Mouse (Mus musculus) gastrocnemius, adult 18-20 months (tissue): ENCODE results near the gene Mgat5. TPM values are rescaled to one million over a fixed set of nuclear protein-coding genes. Genes with fewer than 3 reads are reported as not detected.

ENCODE experiments used
- DNase-seq: peaks from one replicate; pipeline ENCODE4 v3.0.0; 2021; ENCODE audit warnings: low spot score
- total RNA-seq, 2 experiments: library from RNA; stranded (reverse); gene quantifications; 2 replicates each; pipeline ENCODE4 v1.2.3; 2021

Mgat5 gene
- total RNA-seq, 2 experiments from 2014 or later: 0.78 to 1.4 TPM

DNA sequence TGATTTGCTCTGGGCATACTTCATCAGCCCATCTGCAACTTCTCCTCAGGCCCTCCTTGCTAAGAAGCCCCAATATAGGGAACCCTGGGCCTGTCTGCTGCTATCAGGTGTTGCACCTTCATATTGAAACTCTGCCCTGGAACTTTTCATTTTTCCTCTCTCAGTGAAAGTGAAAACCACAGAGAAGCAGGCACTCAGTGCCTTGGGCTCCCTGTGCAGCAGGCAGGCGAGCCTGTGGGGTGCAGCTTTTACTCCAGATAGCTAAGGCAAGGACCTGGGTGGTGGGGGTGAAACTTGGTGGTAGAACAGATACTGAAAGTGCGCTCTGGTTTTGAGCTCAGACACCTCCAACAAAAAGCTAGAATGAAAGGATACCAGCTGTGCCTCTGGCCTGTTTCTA is 100.8 kb downstream of the Mgat5 start:
- DNase-seq: no peak

DNA sequence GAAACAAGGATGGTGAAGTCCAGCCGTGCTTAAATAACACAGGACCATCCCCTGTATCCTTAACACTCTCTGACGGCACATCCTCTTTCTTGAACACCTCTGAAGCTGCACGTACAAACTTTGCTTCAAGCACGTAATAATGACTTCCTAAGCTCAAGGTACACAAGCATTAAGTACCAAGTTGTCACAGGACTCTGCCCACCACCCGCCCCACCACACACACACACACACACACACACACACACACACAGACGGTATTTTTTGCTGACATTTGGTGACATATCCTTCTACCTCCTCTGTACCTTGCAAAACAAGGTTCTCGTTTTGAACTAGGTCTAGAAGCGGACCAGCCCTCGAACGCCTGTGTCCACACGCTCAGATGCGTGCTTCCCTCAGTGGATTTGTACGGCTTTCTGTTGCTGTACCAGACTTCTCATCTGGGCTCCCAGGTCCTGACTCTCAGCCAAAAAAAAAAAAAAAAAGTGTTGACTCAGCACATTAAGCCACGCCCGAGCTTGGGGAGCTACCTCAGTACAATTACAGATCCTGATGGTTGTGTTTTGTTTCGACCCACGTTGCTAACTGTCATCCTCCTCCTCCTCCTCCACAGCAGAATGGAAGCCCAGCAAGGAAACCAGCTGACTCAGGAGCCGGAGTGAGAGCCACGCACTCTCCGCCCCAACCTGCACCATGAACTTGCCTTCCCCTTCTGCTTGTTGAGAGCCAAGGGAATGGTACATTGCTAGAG is 101.4 kb downstream of the Mgat5 start:
- DNase-seq: no peak

DNA sequence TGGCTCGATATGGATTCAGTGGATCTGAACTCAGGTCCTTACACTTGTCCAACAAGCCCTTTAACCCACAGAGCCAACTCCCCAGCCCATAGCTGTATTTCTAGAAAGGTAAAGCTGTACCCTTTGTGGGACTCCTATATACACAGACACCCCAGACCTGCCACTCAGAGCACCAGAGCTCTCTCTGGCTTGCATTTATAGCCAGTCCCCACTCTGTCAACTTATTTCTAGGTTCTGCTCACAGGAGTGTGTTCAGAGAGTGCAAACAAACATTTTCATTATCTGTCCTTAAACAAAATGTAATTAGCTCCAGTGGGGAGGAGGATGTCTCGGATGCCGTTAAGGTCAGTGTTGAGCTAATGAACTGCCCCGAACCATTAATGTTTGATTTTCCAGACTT is 102.5 kb downstream of the Mgat5 start:
- DNase-seq: no peak

DNA sequence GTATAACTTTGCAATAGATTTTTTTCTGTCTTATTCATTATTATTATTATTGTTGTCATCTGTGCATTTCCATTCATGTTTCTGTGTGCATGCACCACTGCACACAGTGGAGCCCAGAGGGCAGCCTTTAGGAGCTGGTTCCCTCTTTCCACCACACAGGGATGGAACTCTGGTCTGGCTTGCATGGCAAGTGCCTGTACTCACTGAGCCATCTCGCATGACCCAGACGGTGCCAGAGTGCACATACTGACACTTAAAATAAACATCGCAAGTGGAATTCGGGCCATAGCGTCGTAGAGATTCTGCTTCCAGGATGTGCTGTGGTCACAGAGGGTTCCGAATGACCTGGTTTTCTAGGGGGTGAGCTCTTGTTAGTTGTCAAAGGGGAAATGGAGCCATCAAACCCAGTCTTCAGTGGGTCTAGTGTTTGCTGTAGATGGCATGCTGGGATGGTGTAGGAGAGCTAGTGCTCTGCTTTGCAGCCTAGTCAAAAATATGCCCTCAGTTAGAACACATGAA is 103.5 kb downstream of the Mgat5 start:
- DNase-seq: peak; percentile 43

DNA sequence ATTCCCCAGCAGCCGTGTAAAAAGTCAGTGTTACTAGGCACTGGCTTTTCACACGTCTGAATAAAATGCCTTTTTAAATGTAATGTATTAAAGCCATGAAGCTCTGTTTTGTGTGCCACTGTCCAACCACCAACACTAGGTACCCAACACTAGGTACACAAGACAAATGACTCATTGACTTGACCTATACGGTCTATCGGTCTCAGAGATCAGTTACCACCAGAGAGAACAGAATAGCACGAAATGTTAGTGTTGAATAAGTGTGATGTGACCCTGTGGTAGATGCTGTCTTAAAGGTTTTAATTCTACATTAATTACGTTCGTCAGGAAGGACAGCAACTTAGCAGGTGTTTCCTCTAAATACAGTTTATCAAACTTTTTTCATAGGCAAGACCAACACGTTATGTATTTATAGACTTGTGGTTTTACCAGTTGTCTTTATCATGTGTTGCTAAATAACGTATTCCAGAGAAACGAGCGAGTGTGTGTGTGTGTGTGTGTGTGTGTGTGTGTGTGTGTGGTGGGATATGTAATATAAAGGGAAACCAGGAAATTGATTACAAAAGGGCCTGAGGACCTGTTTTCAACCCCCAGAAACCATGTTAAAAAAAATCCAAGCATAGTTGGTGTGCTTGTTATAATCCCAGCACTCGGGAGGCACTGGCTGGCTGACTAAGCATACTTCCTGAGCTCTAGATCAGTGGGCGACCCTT is 104.3 kb downstream of the Mgat5 start:
- DNase-seq: no peak

DNA sequence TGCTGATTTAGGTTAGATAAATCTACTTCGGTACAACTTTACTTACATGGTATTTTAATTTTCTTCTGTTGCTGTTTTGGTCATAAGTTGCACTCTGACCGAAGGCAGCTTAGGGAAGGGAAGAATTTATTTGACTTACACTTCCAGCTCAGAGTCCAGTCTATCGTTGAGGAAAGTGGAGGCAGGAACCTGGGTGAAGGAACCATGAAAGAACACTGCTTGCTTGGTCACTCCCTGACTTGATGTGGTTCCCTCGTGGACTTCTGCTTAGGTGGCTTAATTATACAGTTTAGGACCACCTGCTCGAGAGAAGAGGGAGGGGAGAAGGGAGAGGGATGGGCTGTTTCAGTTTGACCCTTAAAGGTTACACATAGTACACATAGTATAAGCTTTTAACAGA is 105.2 kb downstream of the Mgat5 start:
- no peak for DNase-seq

DNA sequence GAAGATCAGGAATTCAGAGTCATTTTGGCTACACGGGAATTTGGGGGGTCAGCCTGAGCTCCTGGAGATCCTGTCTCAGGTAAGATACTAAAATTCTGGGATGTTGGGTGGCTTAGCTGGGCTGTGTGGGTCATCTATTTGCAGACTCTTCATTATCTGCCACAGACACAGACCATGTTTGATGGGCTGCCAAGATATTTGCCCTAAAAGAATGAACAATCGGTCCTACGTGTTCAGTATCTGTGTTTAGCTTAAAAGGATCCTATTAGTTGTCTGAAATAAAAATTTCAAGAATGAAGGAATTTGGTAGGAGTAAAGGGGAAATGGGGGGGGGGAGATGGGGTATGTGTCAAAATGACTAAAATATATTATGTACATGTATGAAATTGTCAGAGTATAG is 105.9 kb downstream of the Mgat5 start:
- DNase-seq: no peak

DNA sequence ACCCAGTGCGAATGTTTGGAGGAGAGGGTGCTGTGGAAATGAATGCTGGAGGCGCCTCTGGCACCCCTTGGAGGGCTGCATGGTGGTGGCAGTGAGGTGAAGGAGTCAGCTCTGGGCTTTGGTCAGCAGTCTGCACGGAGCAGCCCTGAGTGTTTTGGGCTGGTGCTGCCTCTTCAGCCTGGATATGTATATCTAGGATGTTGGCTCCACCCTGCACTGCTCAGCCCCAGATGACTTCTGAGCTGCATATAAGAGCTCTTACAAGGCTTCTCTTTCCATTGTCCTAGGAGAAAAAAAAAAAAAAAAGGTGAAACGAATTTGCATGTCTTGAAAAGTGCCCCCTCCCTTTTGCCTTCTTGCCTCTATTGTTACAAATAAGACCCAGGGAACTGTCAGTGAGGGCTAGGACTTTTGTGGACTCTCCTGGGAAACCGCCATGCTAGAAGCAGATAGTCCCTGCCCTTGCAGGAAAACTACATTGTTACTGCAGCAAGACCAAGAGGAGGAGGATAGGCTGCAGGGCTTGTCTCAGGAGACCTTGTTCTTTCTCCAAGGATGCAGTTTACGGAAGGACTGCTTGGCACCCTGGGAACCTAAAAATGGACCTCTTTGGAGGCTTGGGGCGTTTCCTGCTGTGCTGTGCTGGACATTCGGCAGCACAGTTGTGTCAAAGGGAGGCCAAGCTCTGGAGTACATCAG is 109.0 kb downstream of the Mgat5 start:
- no peak for DNase-seq

DNA sequence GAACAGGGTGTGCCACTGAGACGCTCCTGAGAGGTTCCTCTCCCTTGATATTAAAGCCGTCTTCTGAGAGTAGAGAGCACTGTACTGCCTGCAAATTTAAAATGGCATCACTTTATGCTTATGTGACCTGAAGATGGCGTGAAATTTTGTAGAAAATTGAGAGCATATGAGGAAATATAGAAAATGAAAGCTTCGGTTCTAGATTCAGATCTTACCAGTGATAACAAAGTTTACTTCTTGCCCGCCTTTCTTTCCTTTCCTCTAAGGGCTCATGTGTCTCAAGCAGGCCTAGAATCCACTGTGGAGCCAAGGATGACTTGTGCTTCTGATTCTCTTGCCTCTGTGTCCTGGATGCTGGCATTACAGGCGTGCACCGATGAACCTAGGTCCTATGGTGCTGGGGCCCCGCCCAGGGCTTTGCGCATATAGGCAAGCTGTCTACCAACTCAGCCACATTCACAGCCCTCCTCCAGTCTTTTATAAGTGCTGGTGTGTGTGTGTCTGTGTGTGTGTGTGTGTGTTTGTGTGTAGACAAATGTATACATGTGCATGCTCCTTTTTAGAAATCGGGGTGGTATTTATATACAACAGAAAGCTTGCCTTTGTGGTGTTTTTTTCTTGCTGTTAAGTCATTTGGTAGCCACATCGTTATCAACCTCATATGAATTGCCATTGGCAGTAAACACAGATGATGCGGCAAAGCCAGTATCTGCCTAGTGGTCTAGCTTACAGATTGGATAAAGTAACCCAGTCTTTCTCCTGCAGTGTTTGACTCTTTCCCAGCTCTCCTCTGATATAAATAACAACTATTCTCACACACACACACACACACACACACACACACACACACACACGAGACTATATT is 111.2 kb downstream of the Mgat5 start:
- no peak for DNase-seq

DNA sequence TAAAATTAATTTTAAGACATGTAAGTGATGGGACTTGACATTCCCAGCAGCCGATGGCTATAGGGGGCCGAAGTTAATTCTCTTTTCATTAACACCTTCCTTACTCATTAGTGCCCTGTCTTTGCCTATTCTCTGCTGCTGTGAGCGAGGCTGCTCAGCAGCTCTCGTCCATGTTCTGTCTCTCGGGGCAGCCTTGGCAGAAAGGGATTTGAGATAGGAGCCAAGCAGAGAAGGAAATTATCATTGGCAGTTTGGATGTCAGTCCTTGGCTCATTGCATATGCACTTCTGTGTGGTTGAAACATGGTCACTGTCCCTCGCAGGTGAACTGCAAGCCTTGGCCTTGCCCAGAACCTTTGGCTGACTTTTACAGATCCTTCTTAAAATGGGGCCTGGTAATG is 111.8 kb downstream of the Mgat5 start:
- no peak for DNase-seq

DNA sequence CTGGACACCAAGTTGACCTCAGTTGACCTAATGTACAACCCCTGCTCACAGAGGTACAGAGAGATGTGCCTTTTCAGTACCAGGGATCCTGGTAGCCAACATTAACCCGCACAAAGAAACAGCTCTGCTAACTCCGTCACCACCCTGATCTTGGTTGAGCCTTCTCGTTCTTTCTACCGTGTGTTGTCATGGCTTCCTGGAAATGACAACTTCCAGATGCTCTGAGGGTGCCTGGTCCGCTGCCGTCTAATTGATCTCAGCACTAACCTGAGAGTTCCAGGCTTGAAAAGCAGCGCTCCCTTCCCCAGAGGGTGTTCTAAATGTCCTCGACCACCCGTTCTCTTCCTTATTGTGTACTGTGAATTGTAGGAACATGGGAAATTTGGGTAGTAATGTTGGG is 112.7 kb downstream of the Mgat5 start:
- DNase-seq: no peak

DNA sequence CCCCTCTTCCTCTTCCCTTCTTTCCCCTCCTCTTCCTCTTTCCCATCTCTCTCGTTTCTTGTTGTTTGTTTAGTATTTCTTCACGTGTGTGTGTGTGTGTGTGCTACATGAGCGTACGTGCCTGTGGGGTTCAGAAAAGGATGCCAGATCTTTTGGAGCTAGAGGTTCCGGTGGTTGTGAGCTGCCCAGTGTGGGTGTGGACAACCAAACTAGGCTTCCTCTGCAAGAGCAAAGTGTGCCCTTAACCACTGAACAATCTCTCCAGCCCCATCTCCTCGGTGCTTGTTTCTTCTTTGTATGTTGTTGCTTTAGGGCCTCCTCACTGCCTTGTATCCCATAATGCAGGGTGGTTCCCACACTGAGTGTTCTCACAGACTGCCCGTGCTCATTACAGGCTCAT is 113.7 kb downstream of the Mgat5 start:
- no peak for DNase-seq

DNA sequence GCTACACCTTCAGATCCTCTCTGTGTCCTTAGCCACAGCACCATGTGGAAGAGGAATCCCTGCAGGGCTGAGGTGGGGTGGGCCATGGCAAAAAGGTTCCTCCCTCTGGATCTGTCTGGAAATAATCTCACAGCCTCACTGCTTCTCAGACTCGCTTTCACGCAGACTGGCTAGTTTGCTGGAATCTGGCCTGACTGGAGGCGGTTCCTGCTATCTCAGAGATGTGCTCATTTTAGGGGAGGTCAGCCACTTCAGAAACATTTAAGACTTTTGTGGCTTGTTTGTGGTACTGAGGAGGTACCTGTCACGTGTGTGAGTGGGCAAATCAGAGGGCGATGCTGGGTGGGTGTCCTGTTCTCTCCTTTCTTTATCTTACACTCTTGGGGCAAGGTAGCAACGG is 115.0 kb downstream of the Mgat5 start:
- no peak for DNase-seq

DNA sequence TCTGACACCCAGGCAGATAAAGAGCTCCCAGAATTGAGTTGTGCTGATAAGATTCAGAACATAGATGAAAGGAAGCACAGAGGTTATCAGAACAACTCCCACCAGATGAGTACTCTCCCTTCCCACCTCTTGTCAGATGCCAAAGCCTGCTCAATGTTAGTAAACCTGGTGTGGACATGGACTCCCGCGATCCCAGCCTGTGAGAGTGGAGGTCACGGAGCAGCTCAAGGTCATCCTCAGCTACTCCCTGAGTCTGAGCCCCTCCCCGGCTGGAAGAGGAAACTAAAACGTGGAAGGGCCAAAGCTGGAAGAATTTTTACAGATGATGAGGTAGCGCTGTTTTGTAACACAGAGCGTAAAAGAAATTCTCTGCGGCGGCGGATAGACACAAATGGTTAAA is 116.1 kb downstream of the Mgat5 start:
- DNase-seq: no peak

DNA sequence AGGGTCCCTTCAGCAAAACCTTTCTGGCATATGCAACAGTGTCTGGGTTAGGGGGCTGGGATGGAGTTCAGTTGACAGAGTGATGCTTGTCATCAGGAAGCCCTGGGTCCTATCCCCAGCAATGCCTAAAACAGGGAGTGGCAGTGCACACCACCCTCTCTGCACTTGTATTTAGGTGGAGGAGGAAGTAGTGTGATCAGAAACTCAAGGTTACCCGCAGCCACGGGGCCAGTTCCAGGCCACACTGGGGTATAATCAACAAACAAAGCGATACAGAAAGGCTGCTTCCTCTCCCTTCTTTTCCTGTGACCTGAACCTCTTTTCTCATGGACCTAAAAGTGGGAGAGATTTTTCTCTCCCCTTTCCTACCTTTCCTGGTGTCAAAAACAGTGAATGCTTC is 116.8 kb downstream of the Mgat5 start:
- no peak for DNase-seq

DNA sequence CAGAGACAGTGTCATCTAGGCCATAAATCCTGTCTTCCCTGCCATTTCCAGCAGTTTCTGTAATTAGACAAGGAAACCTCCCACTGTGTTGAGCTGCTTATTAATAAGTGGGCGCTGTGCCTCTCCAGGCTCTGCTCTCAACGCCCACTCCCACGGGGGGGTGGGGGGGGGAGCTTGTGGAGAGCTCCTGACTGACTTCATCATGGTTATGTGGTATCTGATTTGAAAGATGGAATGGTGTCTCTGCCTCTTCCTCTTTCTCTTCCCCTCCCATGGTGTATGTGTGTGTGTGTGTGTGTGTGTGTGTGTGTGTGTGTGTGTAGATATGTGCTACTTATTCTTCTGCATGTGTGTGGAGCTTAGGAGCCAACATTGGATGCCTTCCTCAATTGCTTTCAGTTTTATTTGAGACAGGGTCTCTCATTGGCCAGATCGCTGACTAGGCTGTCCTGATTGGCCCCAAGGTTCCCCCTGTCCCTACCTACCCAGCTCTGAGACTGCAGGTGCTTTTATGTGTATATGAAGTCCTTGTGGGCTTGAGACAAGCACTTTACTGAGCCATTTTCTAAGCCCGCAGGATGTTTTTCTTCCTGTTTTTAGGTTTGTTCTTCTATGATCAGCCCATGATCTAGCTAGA is 117.5 kb downstream of the Mgat5 start:
- no peak for DNase-seq

DNA sequence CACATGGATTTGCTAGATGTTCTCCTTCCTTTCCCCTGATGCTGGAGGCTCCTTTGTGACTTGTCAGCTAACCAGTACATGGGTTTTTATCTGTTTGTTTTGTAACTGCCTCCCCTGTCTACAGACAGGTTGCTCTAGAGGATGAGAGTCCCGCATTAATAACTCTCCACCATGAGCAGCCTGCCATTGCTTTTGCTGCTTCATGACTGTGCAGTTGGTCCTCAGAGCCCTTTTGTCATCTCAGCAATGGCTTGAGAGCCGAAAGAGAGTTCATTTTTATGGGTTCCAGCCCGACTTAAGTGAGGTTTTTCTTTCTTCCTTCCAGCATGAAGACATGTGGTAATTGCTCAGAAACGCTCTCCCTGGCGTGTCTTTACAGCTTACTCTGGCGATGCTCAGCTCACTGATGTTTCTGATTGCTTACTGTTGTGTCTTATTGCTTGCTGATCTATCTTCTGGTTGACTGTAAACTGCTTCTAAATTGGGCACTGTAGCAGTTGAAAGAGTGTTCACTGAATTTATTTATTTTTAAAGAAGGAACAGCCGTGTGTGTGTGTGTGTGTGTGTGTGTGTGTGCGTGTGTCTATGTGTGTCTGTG is 120.9 kb downstream of the Mgat5 start:
- DNase-seq: no peak

DNA sequence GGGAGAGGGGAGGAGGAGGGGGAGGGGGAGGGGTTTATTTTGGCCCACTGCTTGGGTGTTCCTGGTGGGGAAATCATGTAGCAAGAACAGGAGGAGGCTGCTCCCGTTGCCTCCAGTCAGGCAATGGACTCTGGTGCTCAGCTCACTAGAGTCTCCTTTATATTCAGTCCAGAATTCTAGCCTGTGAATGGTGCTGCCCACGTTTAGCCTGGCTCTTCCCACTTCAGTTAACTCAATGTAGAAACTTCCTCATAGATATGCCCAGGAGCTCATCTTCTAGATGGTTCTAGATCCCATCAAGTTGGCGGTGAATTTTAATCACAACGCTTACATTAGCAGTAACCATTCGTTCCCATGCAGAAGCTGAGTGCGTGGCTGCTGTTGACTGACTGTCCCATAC is 123.0 kb downstream of the Mgat5 start:
- DNase-seq: no peak

DNA sequence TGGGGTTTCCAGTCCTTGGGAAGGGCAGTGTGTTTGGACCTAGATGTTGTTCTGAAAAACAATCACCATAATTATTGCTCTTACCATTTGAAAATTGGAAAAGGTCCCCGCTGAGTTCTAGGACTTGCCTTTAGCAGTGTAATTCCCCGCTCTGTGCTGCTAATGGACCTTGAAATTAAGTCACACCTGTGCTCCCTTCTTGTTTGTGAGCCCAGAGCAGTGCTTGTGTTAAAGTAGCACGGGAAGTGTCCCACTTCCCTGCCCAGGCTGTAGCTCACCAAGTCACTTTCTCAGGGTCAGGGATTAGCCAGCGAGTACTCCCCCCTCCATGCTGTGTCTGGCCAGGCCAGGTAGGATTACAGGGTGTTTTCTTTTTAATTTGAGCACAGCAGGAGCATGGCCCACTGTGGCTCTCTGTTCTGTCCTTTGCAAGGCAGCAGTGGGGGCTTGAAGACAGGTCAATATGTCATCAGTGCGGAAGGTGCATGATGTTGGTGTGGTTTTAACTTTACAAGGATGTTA is 123.6 kb downstream of the Mgat5 start:
- no peak for DNase-seq

DNA sequence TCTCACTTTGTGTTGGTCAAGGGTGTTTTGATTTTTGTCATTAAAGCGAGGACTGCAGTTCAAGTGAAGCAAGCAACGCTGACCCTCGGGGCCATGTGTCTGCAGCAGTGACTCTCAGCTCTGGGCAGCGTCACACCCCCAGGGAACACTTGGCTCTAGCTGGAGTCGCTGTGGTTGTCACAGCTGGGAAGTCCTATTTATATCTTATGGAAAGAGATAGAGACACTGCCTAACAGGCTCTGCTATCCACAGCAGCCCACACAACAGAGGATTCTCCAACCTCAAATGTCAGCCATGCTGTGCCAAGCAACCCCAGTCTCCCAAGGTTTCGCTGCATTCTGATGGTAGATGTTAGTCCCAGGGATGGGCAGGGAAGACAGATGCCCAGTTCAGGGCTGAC is 125.0 kb downstream of the Mgat5 start:
- peak; percentile 13 for DNase-seq
